ENCODE assay signal across 16 mouse cellular contexts in the genomic region with DNA sequence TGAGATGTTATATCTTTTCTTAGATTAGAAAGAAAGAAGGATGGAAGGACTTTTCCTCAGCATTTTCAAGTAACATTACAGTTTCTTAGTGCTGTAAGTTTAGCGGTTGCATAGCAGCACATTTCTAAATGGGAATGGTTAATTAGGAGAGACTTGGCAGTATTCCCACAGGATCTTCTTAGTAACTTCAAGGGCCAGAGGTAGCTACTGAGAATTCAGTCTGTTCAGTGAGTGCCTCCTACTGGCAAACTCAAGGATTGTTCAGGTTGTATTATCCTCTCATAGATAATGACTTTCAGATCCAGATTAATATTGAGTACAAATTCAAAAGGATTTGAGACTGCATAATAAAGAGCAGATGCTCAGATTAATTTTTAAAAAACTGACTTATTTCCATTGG.
A peak's percentile ranks its signal among the peaks of the same experiment; 100 is the strongest.
DNase-seq lines count a peak whose midpoint lies in the region; ATAC-seq and TF ChIP-seq lines count a peak whose summit lies in the region.
"Had no signal": no experiment of that assay in that cellular context is flagged by ENCODE, and none has a peak within 500 bp of the region (broad histone marks: within the 10 kb centered on the region; RNA-seq: fewer than 3 reads in every experiment).

No protein-coding gene starts in this region.

- WGBS in forebrain, embryonic 13.5 days: 41% methylated on average over 1 of the region's 1 CpGs
- 22% methylated on average over 1 of the region's 1 CpGs for WGBS in forebrain, embryonic 15.5 days

- no peaks in the 10 kb centered on the region for H3K4me1 ChIP-seq in forebrain, embryonic 13.5 days
- H3K4me1 ChIP-seq in forebrain, embryonic 15.5 days: no peaks in the 10 kb centered on the region
- H3K4me1 ChIP-seq: kidney, embryonic 15.5 days; liver, embryonic 13.5 days had no signal

- H3K36me3 ChIP-seq in forebrain, embryonic 13.5 days (ENCODE audit: poor library complexity, severe bottlenecking): no peaks in the 10 kb centered on the region
- no peaks in the 10 kb centered on the region for H3K36me3 ChIP-seq in forebrain, embryonic 15.5 days
- H3K36me3 ChIP-seq: kidney, embryonic 15.5 days; liver, embryonic 13.5 days had no signal

- 0 out of 2 replicates have a peak, but pooled peaks cover 3% of the 10 kb centered on the region for H3K9me3 ChIP-seq in forebrain, embryonic 13.5 days (replicated peaks)
- H3K9me3 ChIP-seq in forebrain, embryonic 15.5 days: no peaks in the 10 kb centered on the region
- H3K9me3 ChIP-seq: kidney, embryonic 15.5 days; liver, embryonic 13.5 days had no signal

- TF ChIP-seq CTCF in layer of hippocampus, adult 2 months (conservative IDR thresholded peaks at IDR 0.05): peak; percentile 59

- no peak overlapping the region for H3K27ac ChIP-seq in forebrain, embryonic 13.5 days
- H3K27ac ChIP-seq in forebrain, embryonic 15.5 days (replicated peaks): no peak overlapping the region
- no peak overlapping the region for H3K27ac ChIP-seq in layer of hippocampus, adult 2 months
- H3K27ac ChIP-seq: heart, adult 2 months; kidney, embryonic 15.5 days; liver, embryonic 13.5 days had no signal

- no peak overlapping the region for H3K4me2 ChIP-seq in forebrain, embryonic 13.5 days
- no peak overlapping the region for H3K4me2 ChIP-seq in forebrain, embryonic 15.5 days (replicated peaks)
- H3K4me2 ChIP-seq: kidney, embryonic 15.5 days; liver, embryonic 13.5 days had no signal

- DNase-seq in layer of hippocampus, adult 2 months (ENCODE audit: low spot score in 2 of 2): no peak
- DNase-seq in layer of hippocampus, postnatal 14 days (ENCODE audit: low spot score in 2 of 2): no peak
- DNase-seq in A20 (ENCODE audit: low read depth, low spot score) (peak; percentile 27), MN1 (ENCODE audit: low spot score) (peak; percentile 77)
- DNase-seq in heart, postnatal 14 days: no peak
- DNase-seq: adrenal gland, postnatal 36 days; cerebellum, adult 11 months; heart, adult 2 months; heart, postnatal 10 days; liver, embryonic 13.5 days; lung, postnatal 10 days had no signal

- intact Hi-C loops in heart, postnatal 14 days (cut with DNase I): no loop called here

- no peak overlapping the region for H3K4me3 ChIP-seq in forebrain, embryonic 13.5 days
- H3K4me3 ChIP-seq in forebrain, embryonic 15.5 days: no peak overlapping the region
- H3K4me3 ChIP-seq in layer of hippocampus, adult 2 months: no peak overlapping the region
- H3K4me3 ChIP-seq: heart, adult 2 months; kidney, embryonic 15.5 days; liver, embryonic 13.5 days; myocyte had no signal

- no peaks in the 10 kb centered on the region for H3K27me3 ChIP-seq in forebrain, embryonic 13.5 days
- no peaks in the 10 kb centered on the region for H3K27me3 ChIP-seq in forebrain, embryonic 15.5 days
- H3K27me3 ChIP-seq: kidney, embryonic 15.5 days; liver, embryonic 13.5 days had no signal

- peak; percentile 30; the same call in 1 of the 2 replicates for ATAC-seq in forebrain, embryonic 13.5 days
- no peak for ATAC-seq in forebrain, embryonic 15.5 days (replicated peaks)
- no peak for ATAC-seq in erythroblast, adult 5-6 weeks (replicated peaks; ENCODE audit: low FRiP score, poor library complexity, severe bottlenecking)

- no peak overlapping the region for H3K9ac ChIP-seq in forebrain, embryonic 13.5 days
- no peak overlapping the region for H3K9ac ChIP-seq in forebrain, embryonic 15.5 days (replicated peaks)
- H3K9ac ChIP-seq: kidney, embryonic 15.5 days; liver, embryonic 13.5 days had no signal

Comparison
In these comparisons a context has a peak if more than half of its experiments do, and no peak if none do; other contexts are left out.
1. DNase-seq: peak in A20 (single experiment) and MN1 (single experiment); none in layer of hippocampus, adult 2 months (0 of 2), layer of hippocampus, postnatal 14 days (0 of 2) and heart, postnatal 14 days (0 of 2).